Mouse (Mus musculus) G1E-ER4 (cell line): ENCODE measurements around the gene Prkg1. TPM values are rescaled to one million over a fixed set of nuclear protein-coding genes. Genes with fewer than 3 reads are reported as not detected.

Experiments used
- GATA1 ChIP-seq: IDR thresholded peaks from one replicate; pipeline ENCODE4 v1.8.0; 2012; ENCODE audit warnings: low read length, inconsistent platforms
- polyA plus RNA-seq: library from polyadenylated mRNA; stranded (reverse); fragments of >175 nt; gene quantifications from 2 replicates; pipeline ENCODE4 v1.2.3, GENCODE M21; 2012

Gene Prkg1
- polyA plus RNA-seq, 1 experiment, result 0.23 TPM

GRCm38 (mm10) chr19:31337863-31338217 is 427.0 kb downstream of the Prkg1 start:
- TF ChIP-seq GATA1, result no peak

DNA sequence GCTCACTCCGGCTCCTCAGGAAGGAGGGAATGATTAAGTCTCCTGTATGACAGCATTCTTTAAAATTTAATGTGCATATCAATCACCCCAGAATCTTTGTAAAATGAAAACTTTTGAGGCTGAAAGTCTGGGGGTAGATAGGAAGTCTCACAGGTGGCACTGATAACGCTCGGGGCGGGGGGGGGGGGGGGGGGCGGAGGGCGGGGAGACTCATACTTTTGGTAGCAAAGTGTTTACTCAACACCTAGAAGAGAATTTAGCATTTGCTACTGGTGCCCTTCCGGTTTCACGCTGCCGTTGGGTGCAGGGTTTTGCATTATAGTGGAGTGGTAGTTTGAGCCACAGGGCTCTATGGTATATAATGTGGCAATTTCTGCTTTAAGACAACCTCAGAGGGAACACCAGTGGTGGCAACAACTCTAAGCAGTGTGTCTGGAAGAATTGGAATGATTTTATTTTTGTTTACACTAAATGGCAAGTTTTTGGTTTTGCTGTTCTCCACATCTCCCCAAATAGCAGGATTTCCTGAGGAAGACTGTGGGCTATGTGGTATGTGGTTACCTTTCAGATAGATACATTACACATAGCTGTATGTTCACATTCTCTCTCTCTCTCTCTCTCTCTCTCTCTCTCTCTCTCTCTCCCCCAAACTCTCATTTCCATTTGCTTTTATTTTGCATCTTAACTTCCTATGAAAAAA is 427.5 kb downstream of the Prkg1 start:
- no peak for TF ChIP-seq GATA1

GRCm38 (mm10) chr19:31336381-31336780 is 428.5 kb downstream of the Prkg1 start:
- TF ChIP-seq GATA1, result no peak

GRCm38 (mm10) chr19:31329893-31330292 is 434.9 kb downstream of the Prkg1 start:
- no peak for TF ChIP-seq GATA1

- no peak for TF ChIP-seq GATA1
These were observed 460.1 kb downstream of the Prkg1 start for GRCm38 (mm10) chr19:31304760-31305159.

DNA sequence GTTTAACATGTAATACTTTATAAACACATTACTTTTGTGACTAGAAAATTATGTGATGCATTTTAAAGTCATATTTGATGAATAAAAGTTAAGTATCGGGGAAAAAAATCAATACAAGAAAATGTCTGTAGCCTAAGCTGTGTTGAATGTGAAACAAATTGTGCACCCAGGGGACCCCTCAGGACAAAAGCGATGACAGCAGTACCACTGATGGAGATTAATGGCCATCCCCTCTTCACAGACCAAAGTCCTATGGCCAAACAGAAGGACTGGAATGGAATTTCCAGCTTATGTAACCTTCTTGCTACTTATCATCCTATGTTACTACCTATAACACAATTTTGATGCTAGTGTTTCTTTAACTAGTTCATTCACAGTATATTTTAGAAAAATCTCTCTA is 473.6 kb downstream of the Prkg1 start:
- no peak for TF ChIP-seq GATA1

GRCm38 (mm10) chr19:31284581-31284980 is 480.3 kb downstream of the Prkg1 start:
- no peak for TF ChIP-seq GATA1

- no peak for TF ChIP-seq GATA1
These were observed 480.7 kb downstream of the Prkg1 start for GRCm38 (mm10) chr19:31284126-31284525.

DNA sequence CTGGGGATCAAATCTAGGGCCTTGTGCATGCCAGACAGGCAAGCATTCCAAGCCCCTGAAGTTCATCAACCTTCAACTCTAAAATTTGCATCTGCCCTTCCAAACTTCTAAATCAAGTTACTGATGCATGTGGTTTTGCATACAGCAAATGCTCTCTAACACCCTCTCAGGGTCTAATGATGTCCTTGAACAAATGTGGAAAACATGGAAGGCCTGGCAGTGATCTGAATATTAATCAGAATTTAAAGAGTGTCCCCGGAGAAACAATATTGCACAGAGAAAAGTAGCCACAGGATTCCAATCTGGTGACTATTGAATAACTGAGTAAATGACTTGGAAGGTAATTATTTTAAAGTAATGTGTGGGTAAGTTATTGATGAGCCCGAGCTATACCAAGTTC is 481.2 kb downstream of the Prkg1 start:
- TF ChIP-seq GATA1, result no peak

DNA sequence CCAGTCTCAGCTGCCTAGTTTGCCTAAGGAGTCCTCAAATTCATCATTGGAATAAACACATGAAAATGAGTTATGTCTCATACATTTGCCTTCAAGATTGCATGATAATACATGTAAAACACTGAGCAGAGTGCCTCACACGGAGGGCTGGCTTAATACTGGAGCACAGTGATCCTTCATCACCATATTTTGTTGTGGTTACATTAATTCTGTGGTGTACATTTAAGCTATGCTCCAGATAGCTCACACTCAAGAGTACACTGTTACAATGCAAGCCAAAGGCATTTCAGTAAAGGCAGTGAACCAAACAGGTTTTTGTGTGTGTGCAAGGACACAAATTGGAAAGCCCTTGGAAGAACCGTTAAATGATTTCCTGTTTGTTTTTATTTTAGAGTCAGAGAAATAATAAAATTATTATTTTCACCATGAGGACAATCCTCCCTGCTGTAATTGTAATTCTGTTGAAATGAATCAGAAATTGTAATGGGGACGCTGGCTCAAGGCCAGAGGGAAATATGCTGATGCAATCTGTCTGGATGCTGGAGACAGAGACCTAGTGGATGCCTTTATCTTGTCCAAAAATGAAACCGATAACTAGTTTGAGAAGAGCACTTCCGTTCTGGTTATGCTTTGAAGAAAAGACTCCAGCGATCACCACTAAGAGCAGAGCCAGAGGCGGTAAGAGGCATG is 484.9 kb downstream of the Prkg1 start:
- no peak for TF ChIP-seq GATA1

GRCm38 (mm10) chr19:31262438-31262837 is 502.4 kb downstream of the Prkg1 start:
- TF ChIP-seq GATA1, result no peak

- TF ChIP-seq GATA1, result no peak
These were observed 504.3 kb downstream of the Prkg1 start for GRCm38 (mm10) chr19:31260494-31260893.

GRCm38 (mm10) chr19:31255780-31256179 is 509.1 kb downstream of the Prkg1 start:
- no peak for TF ChIP-seq GATA1

DNA sequence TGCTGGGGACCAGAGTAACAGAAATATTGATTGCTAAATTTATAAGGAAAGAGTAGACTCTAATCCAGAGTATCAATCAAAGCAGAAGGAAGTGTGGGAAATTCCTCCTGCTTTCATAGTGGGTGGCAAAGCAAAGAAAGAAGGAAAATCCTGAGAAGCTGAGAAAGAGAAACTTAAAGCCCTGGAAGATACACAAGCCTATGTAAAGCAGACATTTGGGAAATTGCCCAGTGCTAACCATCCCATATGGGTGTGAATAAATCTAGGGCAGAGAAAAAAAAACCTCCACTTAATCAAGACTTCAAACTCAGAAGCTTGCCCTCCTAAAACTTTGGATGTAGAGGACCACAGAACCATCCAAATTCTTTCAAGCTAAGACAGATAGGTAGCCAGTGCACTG is 532.4 kb downstream of the Prkg1 start:
- no peak for TF ChIP-seq GATA1

DNA sequence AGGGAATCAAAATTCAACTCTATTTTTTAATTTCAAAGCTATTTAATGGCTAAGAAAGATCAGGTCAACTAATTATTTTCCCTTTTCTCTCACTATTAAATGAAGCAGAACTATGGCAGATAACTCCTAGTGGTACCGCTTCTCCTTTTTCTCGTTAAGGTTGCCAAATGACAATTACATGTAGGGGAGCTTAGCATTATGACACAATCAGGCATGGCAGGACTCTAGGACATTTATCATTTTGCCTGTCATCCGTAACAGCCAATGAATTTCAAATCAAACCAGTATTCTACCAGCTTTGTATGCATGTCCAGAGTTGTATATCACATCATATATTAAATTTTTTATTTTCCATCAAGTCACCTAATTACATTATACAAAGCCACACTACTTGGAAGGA is 536.4 kb downstream of the Prkg1 start:
- TF ChIP-seq GATA1, result no peak

GRCm38 (mm10) chr19:31223457-31223856 is 541.4 kb downstream of the Prkg1 start:
- TF ChIP-seq GATA1, result no peak

- TF ChIP-seq GATA1, result no peak
These were observed 554.0 kb downstream of the Prkg1 start for GRCm38 (mm10) chr19:31210850-31211249.
